Mouse (Mus musculus) kidney, embryonic 14.5 days (tissue): ENCODE results near the gene Tmc7. TPM values are rescaled to one million over a fixed set of nuclear protein-coding genes. Genes with fewer than 3 reads are reported as not detected.

Experiments used
- ATAC-seq: fragments of 200-750 bp; cut with Nextera tagmentation; 2 replicates; pipeline ENCODE4 v1.8.0; 2017; ENCODE audit warnings: moderate number of reproducible peaks, mild to moderate bottlenecking, moderate TSS enrichment, moderate library complexity; ENCODE audit not compliant: low FRiP score, low TSS enrichment
- H3K27ac ChIP-seq: fragments of 300-500 bp; sonication (generic); 2 replicates; pipeline ENCODE4 v1.5.1; 2014; ENCODE audit warnings: low read depth, mild to moderate bottlenecking, low read length, moderate library complexity, mixed read lengths
- H3K27me3 ChIP-seq: fragments of 300-500 bp; sonication (generic); 2 replicates; pipeline ENCODE4 v1.6.1; 2014; ENCODE audit warnings: mild to moderate bottlenecking, low read length; ENCODE audit not compliant: control insufficient read depth, insufficient read depth
- H3K36me3 ChIP-seq: fragments of 300-500 bp; sonication (generic); 2 replicates; pipeline ENCODE4 v1.6.1; 2014; ENCODE audit warnings: low read length, mixed read lengths; ENCODE audit not compliant: control insufficient read depth, insufficient read depth
- H3K4me1 ChIP-seq: fragments of 300-500 bp; sonication (generic); 2 replicates; pipeline ENCODE4 v1.6.1; 2014; ENCODE audit warnings: low read length, mixed read lengths; ENCODE audit not compliant: control insufficient read depth, insufficient read depth
- H3K4me2 ChIP-seq: fragments of 300-500 bp; sonication (generic); replicated peaks from 2 replicates; pipeline ENCODE4 v1.6.1; 2014; ENCODE audit warnings: low read depth, mild to moderate bottlenecking, low read length
- H3K4me3 ChIP-seq: fragments of 300-500 bp; sonication (generic); 2 replicates; pipeline ENCODE4 v1.5.1; 2014; ENCODE audit warnings: mild to moderate bottlenecking, low read length
- H3K9ac ChIP-seq: fragments of 300-500 bp; sonication (generic); 2 replicates; pipeline ENCODE4 v1.6.1; 2014; ENCODE audit warnings: low read depth, mild to moderate bottlenecking, low read length, moderate library complexity
- H3K9me3 ChIP-seq: fragments of 300-500 bp; sonication (generic); 2 replicates; pipeline ENCODE4 v1.6.1; 2016; ENCODE audit warnings: low read length; ENCODE audit not compliant: control insufficient read depth
- WGBS: fragments of 180-500 bp; shearing (Covaris S2); extraction: QIAGEN DNeasy Blood & Tissue Kit; methylation state at CpG from one replicate; pipeline ENCODE4 v1.1.7; 2014; 5-methylcytosine and 5-hydroxymethylcytosine counted together
- polyA plus RNA-seq: library from polyadenylated mRNA; unstranded; fragments of >200 nt; fragmentation: Nextera tagmentation; extraction: Ambion mirVana; gene quantifications from 2 replicates; pipeline ENCODE4 v1.2.1, GENCODE M21; 2014

The Tmc7 gene
- polyA plus RNA-seq, 1 experiment from 2014 or later: 2.7 TPM

- no peak overlapping the region for H3K4me3 ChIP-seq
- H3K4me1 ChIP-seq: no peaks in the 10 kb centered on the region
- WGBS: 84% methylated on average over 4 of the region's 4 CpGs
- ATAC-seq: no peak
- no peak overlapping the region for H3K4me2 ChIP-seq
- no peaks in the 10 kb centered on the region for H3K27me3 ChIP-seq
- no peak overlapping the region for H3K27ac ChIP-seq
- no peaks in the 10 kb centered on the region for H3K9me3 ChIP-seq
- no peaks in the 10 kb centered on the region for H3K36me3 ChIP-seq
- H3K9ac ChIP-seq: no peak overlapping the region
Observed at GRCm38 (mm10) chr7:118611185-118611749, 26.7 kb upstream of the Tmc7 start.

GRCm38 (mm10) chr7:118610721-118611120 is 26.2 kb upstream of the Tmc7 start:
- ATAC-seq: no peak
- no peak overlapping the region for H3K4me2 ChIP-seq
- no peak overlapping the region for H3K4me3 ChIP-seq
- no peaks in the 10 kb centered on the region for H3K4me1 ChIP-seq
- no peaks in the 10 kb centered on the region for H3K9me3 ChIP-seq
- H3K27me3 ChIP-seq: no peaks in the 10 kb centered on the region
- H3K36me3 ChIP-seq: no peaks in the 10 kb centered on the region
- H3K27ac ChIP-seq: no peak overlapping the region
- no peak overlapping the region for H3K9ac ChIP-seq
- WGBS: 87% methylated on average over 13 of the region's 13 CpGs

- ATAC-seq: no peak
- Histone ChIP-seq H3K4me1 (no peaks in the 10 kb centered on the region), H3K4me3 (no peak overlapping the region), H3K9ac (no peak overlapping the region), H3K27ac (no peak overlapping the region), H3K9me3 (no peaks in the 10 kb centered on the region), H3K4me2 (no peak overlapping the region), H3K27me3 (no peaks in the 10 kb centered on the region), H3K36me3 (no peaks in the 10 kb centered on the region)
- 91% methylated on average over 7 of the region's 7 CpGs for WGBS
Observed at GRCm38 (mm10) chr7:118609815-118610214, 25.3 kb upstream of the Tmc7 start.

DNA sequence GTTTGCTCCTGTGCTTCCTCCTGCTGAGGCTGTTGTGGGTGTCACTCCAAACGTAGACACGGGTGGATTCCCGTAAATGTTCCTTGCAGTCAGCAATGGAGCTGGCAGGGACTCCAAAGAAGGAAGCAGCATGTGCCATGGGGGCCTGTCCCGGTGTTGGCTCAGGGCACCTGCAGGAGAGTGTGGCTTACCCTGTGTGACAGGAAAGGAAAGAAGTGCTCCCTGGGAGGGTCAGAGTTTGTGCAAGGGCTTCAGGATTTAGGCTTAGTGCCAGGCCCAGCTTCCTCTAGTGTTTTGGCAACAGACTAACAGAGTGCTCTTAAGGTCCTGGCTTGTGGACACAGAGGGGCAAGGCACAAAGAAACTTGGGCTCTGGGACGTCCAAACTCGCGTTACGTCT is 20.3 kb upstream of the Tmc7 start:
- 85% methylated on average over 8 of the region's 8 CpGs for WGBS
- ATAC-seq: no peak

DNA sequence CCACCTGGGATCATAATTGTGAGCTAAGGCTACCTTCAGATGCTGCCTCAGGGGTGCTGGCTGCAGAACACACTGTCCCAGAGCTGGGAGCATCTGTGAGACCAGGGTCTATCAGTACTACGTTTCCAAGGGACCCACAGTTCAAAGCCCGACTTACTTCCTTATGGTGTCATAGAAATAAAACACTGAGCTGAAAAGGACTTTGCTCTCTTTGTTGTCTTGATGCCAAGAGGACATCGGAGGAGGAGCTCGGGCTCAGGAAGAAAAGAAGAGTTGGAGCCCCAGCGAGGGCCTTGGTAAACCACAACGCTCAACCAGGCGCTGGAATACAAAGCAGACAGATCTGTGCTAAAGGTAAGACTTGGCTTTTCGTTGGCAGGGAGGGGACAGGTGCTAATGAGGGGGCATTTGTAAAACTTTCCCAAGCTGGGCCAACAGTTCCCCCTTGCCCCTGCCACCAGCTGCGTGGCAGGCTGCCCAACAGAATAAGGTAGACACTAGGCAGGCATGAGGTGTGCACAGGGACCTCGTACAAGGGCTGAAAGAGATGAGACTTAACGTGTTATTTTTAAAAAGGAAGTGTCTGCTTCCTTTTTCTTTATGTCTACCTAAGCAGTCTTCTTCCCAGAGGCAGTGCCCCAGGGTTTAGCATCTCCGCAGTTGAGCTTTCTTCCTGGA is 15.6 kb upstream of the Tmc7 start:
- H3K27ac ChIP-seq: no peak overlapping the region
- no peaks in the 10 kb centered on the region for H3K36me3 ChIP-seq
- peaks cover 9% of the 10 kb centered on the region; the same call in 1 of the 2 replicates for H3K4me1 ChIP-seq
- WGBS: 69% methylated on average over 12 of the region's 12 CpGs
- H3K27me3 ChIP-seq: peaks cover 16% of the 10 kb centered on the region
- no peaks in the 10 kb centered on the region for H3K9me3 ChIP-seq
- H3K9ac ChIP-seq: no peak overlapping the region
- no peak for ATAC-seq
- no peak overlapping the region for H3K4me3 ChIP-seq
- no peak overlapping the region for H3K4me2 ChIP-seq

More for the DNA sequence above, 20.3 kb upstream of the Tmc7 start:
- Histone ChIP-seq H3K4me1 (no peaks in the 10 kb centered on the region), H3K9me3 (no peaks in the 10 kb centered on the region), H3K4me2 (no peak overlapping the region), H3K36me3 (no peaks in the 10 kb centered on the region), H3K4me3 (no peak overlapping the region), H3K27me3 (no peaks in the 10 kb centered on the region), H3K9ac (no peak overlapping the region), H3K27ac (no peak overlapping the region)

DNA sequence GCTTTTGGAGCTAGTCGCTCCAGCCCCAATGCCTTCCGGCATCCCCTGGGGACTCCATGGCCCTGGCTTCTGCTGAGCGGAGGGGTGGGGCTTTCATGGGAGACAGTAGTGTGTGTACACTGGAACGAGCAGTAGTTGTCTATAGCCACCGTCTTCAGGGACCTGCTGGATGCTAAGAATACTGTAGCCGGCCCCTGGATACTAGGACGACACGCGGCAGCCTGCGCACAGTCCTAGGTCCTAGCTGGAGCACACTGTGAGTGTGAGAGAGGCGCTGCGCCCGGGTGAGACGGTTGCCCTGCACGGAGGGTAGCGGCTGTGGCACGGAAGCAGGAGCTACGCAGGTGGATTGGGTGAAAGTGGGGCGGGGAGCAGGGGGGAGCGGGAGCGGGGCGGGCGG is 12.7 kb upstream of the Tmc7 start, which contains the start of gene Tmc5:
TSS of gene Tmc5 (plus strand) at position 97 of the 400 bp plus-strand sequence.
- WGBS: 4% methylated on average over 23 of the region's 23 CpGs
- Histone ChIP-seq H3K36me3 (no peaks in the 10 kb centered on the region), H3K4me2 (peak within 1 kb of the TSS; percentile 48), H3K27me3 (peaks cover 16% of the 10 kb centered on the region), H3K9me3 (no peaks in the 10 kb centered on the region), H3K4me1 (peaks cover 12% of the 10 kb centered on the region; the same call in 1 of the 2 replicates), H3K27ac (no peak within 1 kb of the TSS), H3K4me3 (peak within 1 kb of the TSS; percentile 30), H3K9ac (peak within 1 kb of the TSS; percentile 38; the same call in 1 of the 2 replicates)
- ATAC-seq: no peak; the same call in 1 of the 2 replicates

DNA sequence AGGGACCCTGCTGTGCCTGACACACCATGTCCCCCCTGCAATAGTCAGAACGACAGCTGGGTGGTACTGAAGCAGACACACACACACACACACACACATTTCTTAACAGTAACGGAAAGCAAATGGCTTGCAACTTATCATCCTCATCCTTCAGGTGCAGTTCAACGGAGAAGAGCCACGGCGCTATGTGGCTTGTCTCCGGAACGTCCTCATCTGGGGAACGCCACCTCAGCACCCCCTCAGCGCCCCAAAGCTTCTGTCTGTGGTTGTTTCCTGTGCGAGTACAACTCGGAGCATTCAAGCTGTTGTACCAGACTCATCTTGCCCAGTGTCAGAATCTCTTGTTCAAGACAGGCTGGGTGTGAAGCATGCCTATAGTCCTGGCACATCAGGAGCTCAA is 11.7 kb upstream of the Tmc7 start:
- Histone ChIP-seq H3K27ac (no peak overlapping the region), H3K4me2 (no peak overlapping the region), H3K9ac (no peak overlapping the region), H3K4me1 (peaks cover 12% of the 10 kb centered on the region; the same call in 1 of the 2 replicates), H3K36me3 (no peaks in the 10 kb centered on the region), H3K27me3 (peaks cover 16% of the 10 kb centered on the region), H3K9me3 (no peaks in the 10 kb centered on the region), H3K4me3 (no peak overlapping the region)
- ATAC-seq: no peak
- WGBS: 77% methylated on average over 11 of the region's 11 CpGs

DNA sequence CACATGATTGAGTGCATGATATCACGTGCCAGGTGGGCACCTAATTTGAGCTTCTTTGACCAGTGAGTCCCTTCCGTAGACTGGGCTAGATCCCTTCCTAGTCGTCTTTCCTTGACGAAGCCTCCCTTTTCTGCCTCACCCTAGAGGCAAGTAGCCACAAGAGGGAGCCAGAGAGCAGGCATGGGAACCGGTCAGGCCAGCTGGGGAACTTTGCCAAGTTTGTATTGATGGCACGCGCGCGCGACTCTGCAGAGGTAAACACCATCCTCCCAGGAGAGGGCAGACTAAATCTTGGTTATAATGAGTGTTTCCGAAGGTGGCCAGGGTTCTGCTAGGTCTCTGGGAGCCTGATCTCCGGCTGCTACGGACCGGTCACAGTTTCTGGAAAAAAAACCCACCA is 10.7 kb upstream of the Tmc7 start:
- Histone ChIP-seq H3K4me3 (0 out of 2 replicates have a peak overlapping the region, but pooled peaks have one; percentile 11), H3K27me3 (peaks cover 16% of the 10 kb centered on the region), H3K4me1 (peaks cover 12% of the 10 kb centered on the region; the same call in 1 of the 2 replicates), H3K9ac (no peak overlapping the region), H3K36me3 (no peaks in the 10 kb centered on the region), H3K27ac (no peak overlapping the region), H3K9me3 (no peaks in the 10 kb centered on the region), H3K4me2 (peak overlapping the region; percentile 28)
- ATAC-seq: peak; percentile 63
- WGBS: 2% methylated on average over 14 of the region's 14 CpGs

GRCm38 (mm10) chr7:118594611-118595010 is 10.1 kb upstream of the Tmc7 start:
- WGBS: 32% methylated on average over 10 of the region's 10 CpGs
- no peak overlapping the region for H3K9ac ChIP-seq
- ATAC-seq: 0 out of 2 replicates have a peak, but pooled peaks have one; percentile 0
- H3K36me3 ChIP-seq: no peaks in the 10 kb centered on the region
- peaks cover 16% of the 10 kb centered on the region for H3K27me3 ChIP-seq
- no peak overlapping the region for H3K27ac ChIP-seq
- H3K4me3 ChIP-seq: no peak overlapping the region
- no peak overlapping the region for H3K4me2 ChIP-seq
- no peaks in the 10 kb centered on the region for H3K9me3 ChIP-seq
- peaks cover 12% of the 10 kb centered on the region; the same call in 1 of the 2 replicates for H3K4me1 ChIP-seq
